Mouse (Mus musculus) C2C12 (cell line): Measurements from ENCODE around the gene Olfr218. TPM values are rescaled to one million over a fixed set of nuclear protein-coding genes. Genes with fewer than 3 reads are reported as not detected.

ENCODE experiments used
- H3K27me3 ChIP-seq: one replicate; pipeline ENCODE4 v1.6.1; 2011; ENCODE audit not compliant: control insufficient read depth, insufficient read depth, insufficient read length
- H3K36me3 ChIP-seq: one replicate; pipeline ENCODE4 v1.6.1; 2011; ENCODE audit not compliant: control insufficient read depth, insufficient read depth
- H3K4me3 ChIP-seq: one replicate; pipeline ENCODE4 v1.5.1; 2011; ENCODE audit warnings: mild to moderate bottlenecking, control low read depth; ENCODE audit not compliant: poor library complexity, insufficient read depth, severe bottlenecking
- H3K79me2 ChIP-seq: one replicate; pipeline ENCODE4 v1.6.1; 2011; ENCODE audit not compliant: control insufficient read depth, insufficient read depth
- H3K79me3 ChIP-seq: one replicate; pipeline ENCODE4 v1.6.1; 2011; ENCODE audit warnings: low read depth, control low read depth
- H3ac ChIP-seq: one replicate; pipeline ENCODE3; 2011; ENCODE audit warnings: low read depth; ENCODE audit not compliant: control insufficient read depth, insufficient read length
- CEBPB ChIP-seq: IDR thresholded peaks from one replicate; pipeline ENCODE4 v1.6.1; 2011; ENCODE audit warnings: low read depth, mild to moderate bottlenecking, control low read depth, moderate library complexity
- CTCF ChIP-seq: IDR thresholded peaks from one replicate; pipeline ENCODE4 v1.5.1; 2011; ENCODE audit not compliant: control insufficient read depth, insufficient read depth, insufficient read length
- FOSL1 ChIP-seq: IDR thresholded peaks from one replicate; pipeline ENCODE4 v1.8.0; 2011; ENCODE audit warnings: mild to moderate bottlenecking, low read length; ENCODE audit not compliant: poor library complexity, insufficient read depth, severe bottlenecking
- MAX ChIP-seq: IDR thresholded peaks from one replicate; pipeline ENCODE4 v1.6.1; 2011; ENCODE audit warnings: mild to moderate bottlenecking, control low read depth
- MYOD1 ChIP-seq: IDR thresholded peaks from one replicate; pipeline ENCODE4 v1.6.1; 2011; ENCODE audit warnings: low read depth; ENCODE audit not compliant: control insufficient read depth, insufficient read length
- MYOG ChIP-seq: IDR thresholded peaks from one replicate; pipeline ENCODE4 v1.6.1; 2011; ENCODE audit not compliant: control insufficient read depth, insufficient read length; ENCODE audit errors: extremely low read depth
- USF1 ChIP-seq: IDR thresholded peaks from one replicate; pipeline ENCODE4 v1.6.1; 2011; ENCODE audit warnings: low read depth, mild to moderate bottlenecking, control low read depth, moderate library complexity
- long read RNA-seq, 2 experiments: library from polyadenylated mRNA; unstranded; transcript quantifications; one replicate each; pipeline ENCODE4 v2.0.0; 2019 to 2020
- polyA plus RNA-seq: library from polyadenylated mRNA; unstranded; fragments of >200 nt; fragmentation: generic; extraction: Trizol; gene quantifications from one replicate; pipeline ENCODE4 v1.2.1, GENCODE M21; 2012; ENCODE audit warnings: missing spikeins

Gene Olfr218
- not detected for polyA plus RNA-seq
- long read RNA-seq, experiment 1: 0 reads
- long read RNA-seq, experiment 2: 0 reads

DNA sequence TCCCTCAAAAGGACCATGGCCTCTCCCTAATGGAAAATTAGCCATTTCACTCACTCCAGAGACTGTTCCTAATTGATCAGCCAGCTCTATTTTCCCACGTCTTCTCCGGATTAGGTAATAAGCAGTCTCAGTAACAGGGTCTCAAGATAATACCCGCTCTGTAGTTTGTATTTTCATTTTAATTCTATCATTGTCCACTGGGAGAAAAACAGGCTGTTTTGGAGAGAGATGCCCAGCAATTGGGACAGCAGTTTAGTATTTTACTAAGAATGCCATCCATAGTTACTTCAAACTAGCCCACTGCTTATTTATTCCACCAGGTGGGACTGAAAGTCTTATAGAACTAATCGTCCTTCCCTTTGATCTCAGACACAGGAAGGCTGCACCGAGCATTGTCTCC, at the start of gene Olfr218:
Gene Olfr218, plus strand, starts transcription at position 301 of the 400 bp plus-strand sequence.
- no peak for TF ChIP-seq FOSL1
- TF ChIP-seq CEBPB: no peak
- no peak for TF ChIP-seq MYOG
- TF ChIP-seq MAX: no peak
- no peak for TF ChIP-seq MYOD1
- no peak for TF ChIP-seq CTCF
- TF ChIP-seq USF1: no peak
- no peaks in the 10 kb centered on the region for H3K79me3 ChIP-seq
- H3K79me2 ChIP-seq: no peaks in the 10 kb centered on the region
- no peaks in the 10 kb centered on the region for H3K36me3 ChIP-seq
- no peak within 1 kb of the TSS for H3K4me3 ChIP-seq
- no peak within 1 kb of the TSS for H3ac ChIP-seq
- no peaks in the 10 kb centered on the region for H3K27me3 ChIP-seq

DNA sequence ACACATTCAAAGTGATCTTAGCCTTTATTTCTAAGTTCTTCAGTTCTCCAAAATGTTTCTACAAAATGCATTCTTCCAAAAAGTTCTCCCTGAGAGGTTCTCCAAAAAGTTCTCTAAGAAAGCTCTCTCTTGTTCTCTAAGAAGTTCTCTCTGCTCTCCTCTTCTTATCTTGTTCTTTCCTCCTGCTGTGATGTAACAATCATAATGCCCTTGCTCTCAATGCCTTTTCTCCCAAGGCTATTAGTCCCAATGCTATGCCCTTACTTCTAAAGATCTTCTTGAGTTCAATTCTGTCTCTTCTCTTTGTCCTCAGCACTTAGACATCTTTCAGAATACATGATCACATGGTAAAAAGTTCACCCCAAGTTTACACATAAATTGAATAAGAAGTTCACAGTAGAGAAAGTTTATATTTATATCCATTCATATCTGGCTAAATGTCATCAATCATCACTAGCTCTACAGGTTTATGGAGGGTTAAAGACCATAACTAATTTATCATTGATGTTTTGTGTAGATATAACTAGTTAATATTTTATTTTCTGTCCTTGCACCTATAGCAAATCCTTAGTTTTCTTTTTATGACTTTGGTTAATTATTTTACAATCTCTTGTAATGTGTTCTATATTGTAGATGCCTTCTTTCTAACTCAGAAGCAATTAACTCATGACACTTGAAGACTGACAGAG, 23.3 kb upstream of the Olfr218 start:
- Histone ChIP-seq H3K79me2 (no peaks in the 10 kb centered on the region), H3ac (no peak overlapping the region), H3K79me3 (no peaks in the 10 kb centered on the region), H3K4me3 (no peak overlapping the region), H3K27me3 (no peaks in the 10 kb centered on the region), H3K36me3 (no peaks in the 10 kb centered on the region)
- TF ChIP-seq MAX (no peak), FOSL1 (no peak), CEBPB (no peak), USF1 (no peak), MYOG (no peak), MYOD1 (no peak), CTCF (no peak)

DNA sequence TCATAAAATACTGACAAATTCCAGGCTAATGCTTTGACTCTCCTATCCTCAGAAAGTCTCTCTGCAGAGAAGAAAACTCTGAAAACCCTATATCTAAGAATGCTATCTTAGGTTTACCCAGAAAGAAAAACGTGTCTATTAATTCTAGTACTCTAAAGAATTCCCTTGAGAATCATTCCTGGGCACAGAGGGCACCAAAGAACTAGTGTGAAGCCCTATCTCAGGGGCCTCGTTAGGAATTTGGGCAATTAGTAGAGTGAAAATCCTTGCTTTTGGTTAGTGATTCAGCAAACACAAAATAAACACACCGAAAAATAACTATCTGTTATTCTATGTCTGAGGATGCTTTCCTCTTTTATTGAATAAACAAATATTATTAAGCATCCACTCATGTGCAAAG, 7.1 kb upstream of the Olfr218 start, which contains the start of gene Olfr1406:
Gene Olfr1406, minus strand, starts transcription at position 101 of the 400 bp plus-strand sequence.
- no peak within 1 kb of the TSS for H3ac ChIP-seq
- no peaks in the 10 kb centered on the region for H3K79me3 ChIP-seq
- H3K4me3 ChIP-seq: no peak within 1 kb of the TSS
- H3K79me2 ChIP-seq: no peaks in the 10 kb centered on the region
- H3K36me3 ChIP-seq: no peaks in the 10 kb centered on the region
- TF ChIP-seq FOSL1: no peak
- TF ChIP-seq MYOG: no peak
- TF ChIP-seq CEBPB: no peak
- TF ChIP-seq CTCF: no peak
- no peak for TF ChIP-seq MAX
- no peak for TF ChIP-seq USF1
- no peak for TF ChIP-seq MYOD1
- no peaks in the 10 kb centered on the region for H3K27me3 ChIP-seq

DNA sequence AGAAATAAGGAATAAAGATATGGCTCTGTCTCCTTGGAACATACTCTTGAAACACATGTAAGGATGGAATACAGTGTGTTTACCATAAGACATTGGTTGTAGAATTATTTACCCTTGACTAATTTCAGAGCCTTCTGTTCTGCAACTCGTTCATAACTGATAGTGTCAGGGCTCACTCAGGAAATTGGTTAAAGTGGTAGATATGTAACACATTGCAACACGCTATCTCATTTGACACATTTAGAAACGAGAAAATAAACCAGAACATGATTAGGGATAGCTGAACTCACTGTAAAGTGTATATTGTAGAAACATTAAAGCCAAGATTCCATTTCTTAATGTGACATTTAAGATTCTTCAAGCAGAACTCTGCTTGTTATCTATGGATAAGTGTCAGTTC, 5.5 kb upstream of the Olfr218 start:
- H3K79me2 ChIP-seq: no peaks in the 10 kb centered on the region
- no peak overlapping the region for H3K4me3 ChIP-seq
- TF ChIP-seq MYOD1 (no peak), CEBPB (no peak), USF1 (no peak), CTCF (no peak), MYOG (no peak), FOSL1 (no peak), MAX (no peak)
- no peaks in the 10 kb centered on the region for H3K36me3 ChIP-seq
- no peaks in the 10 kb centered on the region for H3K27me3 ChIP-seq
- H3ac ChIP-seq: no peak overlapping the region
- no peaks in the 10 kb centered on the region for H3K79me3 ChIP-seq

DNA sequence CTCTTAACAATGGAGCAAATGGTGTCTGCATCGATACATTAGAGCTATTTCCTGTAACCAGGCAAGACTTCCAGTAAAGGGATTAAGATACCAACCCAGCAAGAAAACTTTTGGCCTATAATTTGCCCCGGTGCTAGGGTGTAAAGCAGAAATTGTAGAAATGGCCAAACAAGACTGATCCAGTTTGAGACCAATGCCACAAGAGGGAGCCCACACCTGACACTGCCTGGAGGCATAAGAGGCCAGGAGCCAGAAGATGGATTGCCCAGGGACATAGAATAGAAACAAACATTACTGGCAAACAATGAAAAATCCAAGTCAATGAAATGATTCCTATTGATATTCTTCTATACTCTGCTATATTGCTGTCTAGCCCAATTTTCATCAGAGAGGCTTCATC, 1.2 kb upstream of the Olfr218 start:
- H3K36me3 ChIP-seq: no peaks in the 10 kb centered on the region
- no peaks in the 10 kb centered on the region for H3K79me2 ChIP-seq
- H3K4me3 ChIP-seq: no peak overlapping the region
- TF ChIP-seq CEBPB (no peak), USF1 (no peak)
- H3K79me3 ChIP-seq: no peaks in the 10 kb centered on the region
- no peak overlapping the region for H3ac ChIP-seq
- H3K27me3 ChIP-seq: no peaks in the 10 kb centered on the region

DNA sequence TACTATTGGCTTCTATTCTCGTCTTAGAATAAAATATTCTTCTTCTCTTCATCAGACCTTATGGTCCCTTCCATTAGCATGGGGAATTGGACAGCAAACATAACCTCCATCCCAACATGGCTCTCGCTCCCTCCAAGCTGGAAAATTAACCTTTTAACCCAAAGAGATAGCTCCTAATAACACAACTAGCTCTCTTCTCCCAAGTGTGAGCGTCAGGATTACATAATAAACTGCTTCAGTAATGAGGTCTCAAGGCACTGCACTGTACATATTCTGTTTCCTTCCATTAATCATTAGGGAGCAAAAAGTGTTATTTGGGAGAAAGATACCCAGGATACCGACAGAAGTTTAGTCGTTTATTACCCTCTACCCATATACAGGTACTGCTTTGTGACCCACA, 14.5 kb downstream of the Olfr218 start, which contains the start of gene Olfr1404:
Gene Olfr1404, plus strand, starts transcription at position 301 of the 400 bp plus-strand sequence.
- Histone ChIP-seq H3ac (no peak within 1 kb of the TSS), H3K27me3 (no peaks in the 10 kb centered on the region), H3K79me2 (no peaks in the 10 kb centered on the region), H3K4me3 (no peak within 1 kb of the TSS), H3K79me3 (no peaks in the 10 kb centered on the region), H3K36me3 (no peaks in the 10 kb centered on the region)
- TF ChIP-seq MYOD1: no peak
- no peak for TF ChIP-seq FOSL1
- TF ChIP-seq MYOG: no peak
- no peak for TF ChIP-seq CTCF
- TF ChIP-seq CEBPB: no peak
- no peak for TF ChIP-seq USF1
- no peak for TF ChIP-seq MAX
